Mouse (Mus musculus) cerebellum, adult 8-10 months (tissue): ENCODE results near the gene Eif4g3.

Experiments used
- DNase-seq: peaks from one replicate; pipeline ENCODE4 v3.0.0; 2022

The Eif4g3 gene

GRCm38 (mm10) chr4:138179391-138179790 is 186.6 kb downstream of the Eif4g3 start:
- no peak for DNase-seq

DNA sequence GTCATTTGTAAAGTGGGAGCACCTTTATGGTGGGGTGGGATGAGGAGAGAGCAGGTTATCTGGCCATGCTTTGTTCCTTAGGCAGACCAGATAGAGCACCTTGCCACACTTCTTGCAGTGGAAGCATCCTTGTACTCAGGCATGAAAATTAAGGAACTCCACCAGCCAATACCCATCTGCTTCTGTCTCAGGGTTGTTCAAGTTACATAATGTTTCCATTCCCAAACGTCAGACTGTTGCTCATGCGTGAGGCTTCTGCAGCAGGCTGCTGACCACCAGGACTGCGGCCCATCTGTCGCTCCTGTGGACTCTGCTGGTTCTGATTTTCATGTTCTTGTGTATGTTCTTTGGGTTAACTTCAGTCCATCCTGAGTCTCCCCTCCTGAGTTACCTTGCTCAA is 187.9 kb downstream of the Eif4g3 start:
- DNase-seq = no peak

DNA sequence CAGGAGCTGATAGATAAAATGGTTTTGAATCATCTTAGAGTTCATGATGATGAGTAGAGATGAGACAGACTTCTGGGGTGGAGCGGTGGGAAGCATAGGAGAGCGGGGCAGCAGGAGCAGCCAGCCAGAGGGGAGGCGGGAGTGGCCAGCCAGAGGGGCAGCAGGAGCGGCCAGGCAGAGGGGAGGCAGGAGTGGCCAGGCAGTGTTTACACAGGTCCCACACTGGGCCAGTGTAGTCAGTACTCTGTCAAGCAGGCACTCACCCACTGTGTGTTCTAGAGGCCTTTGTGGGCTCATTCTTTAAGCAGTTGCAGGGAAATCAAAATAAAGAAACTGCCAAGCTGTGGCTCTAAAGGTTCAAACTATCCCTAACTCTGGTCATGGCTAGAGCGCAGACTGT is 191.2 kb downstream of the Eif4g3 start:
- no peak for DNase-seq

DNA sequence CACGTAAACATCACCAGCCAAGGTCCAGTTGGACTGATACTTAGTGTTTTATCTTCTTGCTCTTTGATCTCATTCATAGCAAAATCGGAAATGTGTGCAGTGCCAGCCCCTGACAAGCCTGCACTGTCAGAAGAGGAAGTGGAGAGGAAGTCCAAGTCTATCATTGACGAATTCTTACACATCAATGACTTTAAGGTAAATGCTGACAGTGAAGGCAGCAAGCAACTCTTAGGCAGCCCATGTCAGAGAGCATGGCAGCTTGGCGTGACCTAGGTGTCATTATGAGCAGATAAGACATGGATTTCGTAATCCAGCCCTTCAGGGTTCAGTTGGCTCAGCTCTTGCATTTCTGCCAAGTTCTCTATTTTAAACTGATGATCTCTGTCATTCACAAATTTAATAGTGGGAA is 191.8 kb downstream of the Eif4g3 start:
- DNase-seq = no peak

GRCm38 (mm10) chr4:138185961-138186360 is 193.1 kb downstream of the Eif4g3 start:
- no peak for DNase-seq

DNA sequence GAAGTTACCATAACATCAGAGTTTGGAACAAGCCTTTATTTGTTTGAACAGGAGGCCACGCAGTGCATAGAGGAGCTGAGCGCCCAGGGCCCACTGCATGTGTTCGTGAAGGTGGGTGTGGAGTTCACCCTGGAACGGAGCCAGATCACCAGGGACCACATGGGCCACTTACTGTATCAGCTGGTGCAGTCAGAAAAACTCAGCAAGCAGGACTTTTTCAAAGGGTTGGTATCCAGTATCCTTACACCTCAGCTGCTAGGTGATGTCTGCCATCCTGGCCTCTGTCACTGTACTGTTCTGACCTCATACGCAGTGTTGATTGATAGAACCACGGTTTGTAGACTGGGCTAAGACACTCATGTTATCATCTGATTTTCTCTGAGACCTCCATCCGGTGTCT is 195.2 kb downstream of the Eif4g3 start:
- DNase-seq = no peak

GRCm38 (mm10) chr4:138192561-138192960 is 199.7 kb downstream of the Eif4g3 start:
- DNase-seq = no peak

DNA sequence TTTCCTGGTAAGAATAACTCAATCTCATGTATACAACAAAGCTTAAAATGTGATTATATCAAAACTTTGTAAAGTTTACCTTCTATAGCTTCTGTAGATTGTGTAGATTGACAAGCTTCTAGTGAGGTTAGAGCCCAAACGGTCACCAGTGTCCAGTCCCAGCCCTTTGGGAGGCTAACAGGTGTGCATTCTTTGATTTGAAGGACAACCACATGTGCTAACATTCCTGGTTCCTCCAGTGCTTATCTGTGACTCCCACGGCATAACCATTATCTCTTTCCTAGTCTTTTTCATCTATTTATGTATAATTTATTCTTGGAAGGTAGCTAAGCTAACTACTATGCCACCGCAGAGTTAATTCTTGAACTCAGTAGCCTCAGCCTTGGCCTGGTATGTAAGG is 207.9 kb downstream of the Eif4g3 start:
- no peak for DNase-seq

DNA sequence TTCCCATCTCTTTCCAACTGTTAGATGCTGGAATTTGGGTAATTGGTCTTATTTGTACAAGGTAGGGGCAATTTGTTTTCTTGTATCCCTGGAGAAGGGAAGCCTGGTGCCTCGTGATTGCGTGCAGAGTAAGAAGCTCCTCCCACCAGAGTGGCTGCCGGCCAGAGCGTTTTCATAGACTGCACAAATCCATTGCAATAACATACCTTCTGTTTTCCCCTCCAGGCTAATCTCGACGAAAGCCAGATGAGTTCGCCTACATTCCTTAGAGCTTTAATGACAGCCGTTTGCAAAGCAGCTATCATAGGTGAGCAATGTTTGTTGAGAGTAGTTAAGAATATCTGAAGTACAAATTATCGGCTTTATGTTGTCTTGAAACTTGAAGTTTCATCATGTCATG is 208.9 kb downstream of the Eif4g3 start:
- DNase-seq = no peak

DNA sequence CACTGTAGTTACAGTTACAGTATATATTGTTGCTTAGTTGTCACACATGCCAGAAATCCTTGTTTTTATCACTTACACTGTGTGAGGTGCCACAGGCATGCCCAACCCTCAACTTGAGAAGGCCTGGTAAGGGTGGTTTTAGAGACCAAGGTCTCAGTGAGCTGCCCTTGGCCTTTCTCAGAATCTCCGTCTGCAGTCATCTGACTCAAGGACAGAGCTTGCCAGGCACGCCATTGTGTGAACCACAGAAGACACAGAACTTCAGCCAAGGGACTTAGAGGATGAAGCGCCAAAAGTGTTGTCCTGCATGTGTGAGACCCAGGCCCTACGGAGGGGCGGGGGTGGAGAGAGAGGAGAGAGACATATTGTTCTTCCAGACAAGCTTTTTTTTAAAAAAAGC is 217.3 kb downstream of the Eif4g3 start:
- DNase-seq = no peak

- no peak for DNase-seq
Observed at GRCm38 (mm10) chr4:138213861-138214260, 221.0 kb downstream of the Eif4g3 start.

DNA sequence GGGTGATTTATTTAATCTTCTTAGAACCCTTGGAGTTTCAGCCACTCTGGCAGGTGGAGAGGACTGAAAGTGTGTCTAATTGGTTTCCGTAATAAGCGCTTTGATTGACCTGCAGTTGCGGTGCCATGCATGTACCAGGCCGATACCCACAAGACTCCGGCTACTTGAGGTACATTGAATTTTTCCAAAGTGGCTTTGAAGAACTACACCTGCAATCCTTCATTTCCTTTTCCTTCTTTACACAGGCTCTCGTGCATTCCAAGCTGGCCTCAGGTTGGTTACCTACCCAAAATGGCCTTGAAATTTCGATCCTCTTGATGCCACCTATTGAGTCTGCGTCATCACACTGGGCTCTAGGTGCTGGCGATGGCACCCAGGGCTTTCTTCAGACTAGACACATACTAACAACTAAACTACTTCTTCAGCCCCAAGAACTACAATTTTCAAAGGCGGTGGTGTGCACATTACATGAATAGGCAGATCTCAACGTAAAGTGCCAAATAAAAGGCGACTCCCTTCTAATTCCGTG is 222.9 kb downstream of the Eif4g3 start:
- no peak for DNase-seq

GRCm38 (mm10) chr4:138216200-138216890 is 223.5 kb downstream of the Eif4g3 start, which contains the start of gene Hp1bp3:
TSS of gene Hp1bp3 (plus strand) at chr4:138216296.
- peak; percentile 80 for DNase-seq

- peak; percentile 98 for DNase-seq
Observed at GRCm38 (mm10) chr4:138216891-138217392, 224.1 kb downstream of the Eif4g3 start.

GRCm38 (mm10) chr4:138217441-138217840 is 224.6 kb downstream of the Eif4g3 start:
- no peak for DNase-seq

DNA sequence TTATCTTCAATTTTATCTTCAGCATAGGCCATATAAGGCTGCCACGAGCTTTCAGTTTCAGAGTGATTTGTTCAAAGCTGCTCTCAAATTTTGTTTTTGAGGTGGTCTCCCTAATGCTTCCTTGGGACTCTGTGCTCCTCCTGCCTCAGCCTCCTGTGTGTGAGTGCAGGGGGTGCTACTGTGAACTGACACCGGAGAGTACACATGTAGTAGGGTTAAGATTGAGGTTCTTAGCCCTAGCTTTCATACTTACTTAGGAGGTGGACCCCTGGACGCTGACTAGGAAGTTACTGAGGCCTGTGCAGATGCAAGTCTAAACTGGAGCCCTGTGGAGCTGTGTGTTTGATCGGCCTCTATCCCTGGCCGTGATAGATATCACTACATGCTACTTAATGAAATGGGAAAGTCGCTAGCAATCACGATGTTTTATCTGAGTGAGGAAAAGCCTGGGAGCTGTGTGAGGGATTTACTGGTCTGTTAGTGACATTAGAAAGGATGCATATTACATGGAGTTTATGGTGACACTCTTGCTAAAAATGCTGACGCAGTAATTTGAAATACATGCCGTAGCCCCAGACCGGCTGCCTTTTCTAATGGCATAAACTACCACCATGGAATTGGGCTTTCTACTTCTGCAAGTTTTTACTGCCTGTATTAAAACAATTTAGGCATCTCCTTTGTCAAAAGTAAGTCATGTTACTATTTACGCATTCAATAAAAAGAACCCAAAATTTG is 225.3 kb downstream of the Eif4g3 start:
- no peak for DNase-seq

DNA sequence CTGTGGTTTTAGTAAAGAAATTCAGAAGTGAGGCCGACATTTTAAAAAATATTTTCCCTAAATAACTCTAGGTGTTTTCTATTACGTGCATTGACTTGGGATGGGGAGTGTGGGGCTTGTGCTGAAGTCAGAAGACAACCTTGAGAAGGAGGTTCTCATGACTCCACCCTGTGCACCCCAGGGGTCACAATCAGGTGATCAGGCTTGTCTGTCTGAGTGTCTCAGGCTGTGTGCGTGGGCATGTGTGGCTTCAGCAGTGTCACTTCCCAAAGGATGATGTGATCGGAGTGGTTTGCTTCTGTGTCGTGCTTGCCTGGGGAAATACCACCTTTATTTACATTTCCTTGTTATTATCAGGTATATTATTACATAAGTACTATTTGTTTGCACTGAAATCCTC is 226.5 kb downstream of the Eif4g3 start:
- DNase-seq = no peak

DNA sequence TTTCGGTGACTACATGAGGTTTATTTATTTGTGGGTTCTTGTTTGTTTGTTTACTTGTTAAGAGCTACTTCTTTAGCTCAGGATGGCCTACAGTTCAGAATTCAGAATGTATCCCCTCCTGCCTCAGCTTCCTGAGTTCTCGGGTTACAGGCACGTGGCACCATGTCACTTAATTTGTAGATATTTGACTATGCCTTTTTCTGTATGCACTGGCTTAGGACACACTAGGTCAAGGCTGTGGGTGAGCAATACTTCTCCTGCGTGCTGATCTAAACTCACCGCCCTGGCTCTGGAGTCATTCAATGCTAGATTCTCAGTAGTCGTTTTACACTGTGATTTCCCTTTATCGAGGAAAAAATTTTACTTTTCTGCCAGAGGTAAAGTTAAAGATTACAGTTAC is 227.9 kb downstream of the Eif4g3 start:
- no peak for DNase-seq

- DNase-seq = no peak
Observed at GRCm38 (mm10) chr4:138221406-138221805, 228.6 kb downstream of the Eif4g3 start.

DNA sequence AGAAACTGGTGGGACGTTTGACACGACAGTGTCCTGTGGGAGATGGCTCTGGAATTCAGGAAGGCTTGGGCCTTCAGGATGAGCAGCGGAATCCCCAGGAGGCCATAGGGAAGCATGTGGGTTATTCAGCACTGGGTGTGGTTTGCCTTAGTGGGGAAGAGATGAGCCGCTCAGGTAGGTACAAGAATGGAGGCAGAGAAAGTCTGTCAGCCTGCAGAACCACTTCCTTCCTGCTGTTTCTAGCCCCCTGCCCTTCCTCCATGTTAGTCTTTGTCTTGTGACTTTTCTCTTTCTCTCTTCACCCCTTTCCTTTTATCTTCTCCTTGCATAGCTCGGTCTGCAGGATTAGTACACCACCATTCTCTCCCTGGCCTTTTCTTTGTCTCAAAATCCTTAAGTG is 229.6 kb downstream of the Eif4g3 start:
- DNase-seq = no peak

- no peak for DNase-seq
Observed at GRCm38 (mm10) chr4:138223623-138224022, 230.8 kb downstream of the Eif4g3 start.

DNA sequence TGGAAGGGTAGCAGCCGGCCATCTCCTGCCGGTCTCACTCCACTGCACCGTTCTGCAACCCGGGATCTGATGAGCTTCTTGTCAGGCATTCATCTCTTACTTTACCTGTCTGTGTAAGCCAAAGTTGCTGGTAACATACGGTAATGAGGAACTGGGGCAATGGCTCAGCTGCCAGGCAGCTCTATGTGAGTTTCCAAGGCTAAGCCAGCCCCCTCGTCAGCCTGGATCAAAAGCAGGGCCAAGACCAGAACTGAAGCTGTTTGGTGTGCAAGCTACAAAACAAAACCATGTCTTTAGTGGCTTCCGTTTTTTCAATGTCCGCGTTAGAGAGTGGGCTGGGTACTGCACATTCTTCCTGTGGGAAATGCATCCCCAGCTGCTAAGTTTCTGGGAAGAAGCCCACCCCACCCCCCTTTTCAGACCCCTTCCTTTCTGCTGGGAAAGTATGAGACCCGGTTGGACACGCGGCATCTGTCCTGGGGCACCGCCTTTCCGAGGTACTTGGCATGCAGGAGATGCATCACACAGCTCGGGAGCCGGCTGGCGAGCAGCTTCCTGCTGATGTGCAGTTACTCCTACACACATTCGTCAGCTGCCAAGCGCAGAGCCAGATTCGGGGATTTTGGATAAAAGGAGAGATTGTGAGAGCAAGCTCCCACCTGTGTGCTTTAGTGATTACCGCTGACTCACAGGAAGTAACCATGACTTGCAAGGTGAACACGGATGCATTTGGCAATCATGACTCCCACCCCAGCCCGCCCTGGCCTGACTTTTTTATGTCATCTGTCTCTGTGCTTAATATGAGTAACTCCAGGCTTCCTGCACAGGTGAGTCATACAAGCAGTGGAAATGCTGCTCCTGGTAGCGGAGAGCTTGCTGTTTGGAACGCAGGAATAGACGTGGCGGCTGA is 254.2 kb downstream of the Eif4g3 start:
- DNase-seq = no peak
